In genomic region chr16:29579787-29580176, GRCm38 (mm10) we compare ENCODE assay signal across 8 mouse cellular contexts. TPM values are rescaled to one million over a fixed set of nuclear protein-coding genes. Genes with fewer than 3 reads are reported as not detected.
A peak's percentile ranks its signal among the peaks of the same experiment; 100 is the strongest.
DNase-seq lines count a peak whose midpoint lies in the region; ATAC-seq and TF ChIP-seq lines count a peak whose summit lies in the region.

No protein-coding gene starts in this region.

- peak overlapping the region; percentile 89 for H3K4me3 ChIP-seq in spleen, adult 2 months (ENCODE audit: extremely low read depth, insufficient read depth, insufficient read length)
- H3K4me3 ChIP-seq in liver, embryonic 11.5 days (ENCODE audit: low read depth, low read length), result peak overlapping the region; percentile 66
- H3K4me3 ChIP-seq in stomach, embryonic 16.5 days (replicated peaks; ENCODE audit: low read length), result peak overlapping the region; percentile 87

- no peaks in the 10 kb centered on the region for H3K27me3 ChIP-seq in spleen, adult 2 months (ENCODE audit: control insufficient read depth, insufficient read depth, low read length)
- no peaks in the 10 kb centered on the region for H3K27me3 ChIP-seq in liver, embryonic 11.5 days (replicated peaks; ENCODE audit: control insufficient read depth, insufficient read depth, low read length)
- H3K27me3 ChIP-seq in stomach, embryonic 16.5 days (ENCODE audit: control insufficient read depth, insufficient read depth, low read length), result no peaks in the 10 kb centered on the region

- H3K36me3 ChIP-seq in spleen, adult 2 months (ENCODE audit: control insufficient read depth, insufficient read depth, low read length), result no peaks in the 10 kb centered on the region
- H3K36me3 ChIP-seq in liver, embryonic 11.5 days (ENCODE audit: control insufficient read depth, insufficient read depth, low read length), result no peaks in the 10 kb centered on the region
- H3K36me3 ChIP-seq in stomach, embryonic 16.5 days (ENCODE audit: control insufficient read depth, insufficient read depth, low read length), result no peaks in the 10 kb centered on the region

- no peaks in the 10 kb centered on the region for H3K9me3 ChIP-seq in liver, embryonic 11.5 days (ENCODE audit: control insufficient read depth, low read length)
- H3K9me3 ChIP-seq in stomach, embryonic 16.5 days (replicated peaks; ENCODE audit: control insufficient read depth, low read length), result no peaks in the 10 kb centered on the region

- TF ChIP-seq POLR2A in spleen, adult 2 months (IDR thresholded peaks at IDR 0.05; ENCODE audit: low read depth, low read length), result no peak

- H3K4me1 ChIP-seq in spleen, adult 2 months (ENCODE audit: control insufficient read depth, insufficient read depth, insufficient read length), result peaks cover 3% of the 10 kb centered on the region
- peaks cover 4% of the 10 kb centered on the region for H3K4me1 ChIP-seq in liver, embryonic 11.5 days (replicated peaks; ENCODE audit: control insufficient read depth, insufficient read depth, low read length)
- peaks cover 4% of the 10 kb centered on the region for H3K4me1 ChIP-seq in stomach, embryonic 16.5 days (ENCODE audit: control insufficient read depth, insufficient read depth, low read length)

- WGBS in spleen, adult 2 months, result 6% methylated on average over 12 of the region's 12 CpGs
- WGBS in liver, embryonic 11.5 days, result 7% methylated on average over 12 of the region's 12 CpGs
- 6% methylated on average over 12 of the region's 12 CpGs for WGBS in stomach, embryonic 16.5 days

- DNase-seq in cerebellum, adult 11-12 months, result peak; percentile 18
- DNase-seq in cerebellum, postnatal 10 days, result no peak
- DNase-seq in spleen, adult 2 months (ENCODE audit: low read depth in 1 of 2, low spot score in 2 of 2), result no peak
- no peak for DNase-seq in spleen, adult 12 weeks (ENCODE audit: low spot score)
- no peak for DNase-seq in liver, embryonic 11.5 days (ENCODE audit: low spot score)
- no peak for DNase-seq in adrenal gland, adult 8-10 months

- H3K9ac ChIP-seq in liver, embryonic 11.5 days (ENCODE audit: low read depth, low read length), result peak overlapping the region; percentile 90
- peak overlapping the region; percentile 91 for H3K9ac ChIP-seq in stomach, embryonic 16.5 days (ENCODE audit: low read length)

- peak; percentile 6; the same call in 1 of the 2 replicates for ATAC-seq in granulocyte monocyte progenitor cell, adult 5-6 weeks (replicated peaks; ENCODE audit: poor library complexity, severe bottlenecking)
- peak; percentile 30 for ATAC-seq in liver, embryonic 11.5 days (replicated peaks; ENCODE audit: low FRiP score)
- no peak for ATAC-seq in stomach, embryonic 16.5 days (ENCODE audit: insufficient read depth, low FRiP score)

- H3K4me2 ChIP-seq in liver, embryonic 11.5 days, result peak overlapping the region; percentile 79
- peak overlapping the region; percentile 93 for H3K4me2 ChIP-seq in stomach, embryonic 16.5 days (ENCODE audit: low read depth, low read length)

- TF ChIP-seq CTCF in spleen, adult 2 months (IDR thresholded peaks at IDR 0.05; ENCODE audit: extremely low read depth, insufficient read depth, insufficient read length, insufficient replicate concordance), result no peak

- no peak overlapping the region for H3K27ac ChIP-seq in spleen, adult 2 months (ENCODE audit: insufficient read depth, low read length)
- H3K27ac ChIP-seq in liver, embryonic 11.5 days (ENCODE audit: low read depth, low read length), result no peak overlapping the region
- H3K27ac ChIP-seq in stomach, embryonic 16.5 days (ENCODE audit: low read length), result no peak overlapping the region

RNA-seq across cellular contexts. Expression of gene Opa1, which starts 0.6 kb away (rescaled TPM):
- polyA plus RNA-seq in spleen, adult 2 months (2012; rRNA removed), result 4.3 and 5.5 TPM in 2 replicates
- 35.6 and 35.8 TPM in 2 replicates for total RNA-seq in granulocyte monocyte progenitor cell, adult 5-6 weeks (2014; fragmentation: Nextera tagmentation)
- 75.5 and 83.8 TPM in 2 replicates for total RNA-seq in granulocyte monocyte progenitor cell, adult 5-6 weeks (2017)
- polyA plus RNA-seq in liver, embryonic 11.5 days (2014; fragmentation: Nextera tagmentation; extraction: Ambion mirVana), result 48.3 and 51.7 TPM in 2 replicates
- 30.4 and 33.7 TPM in 2 replicates for polyA plus RNA-seq in stomach, embryonic 16.5 days (2015; fragmentation: Nextera tagmentation; extraction: Ambion mirVana)
- 10 to 100 TPM; 76.1 to 85.5 (median 81.6) TPM for total RNA-seq in adrenal gland, adult 8-10 months (2022)

RNA-seq across cellular contexts. Expression of gene Atp13a4, which starts 35.1 kb away (rescaled TPM):
- not detected in 2 replicates for polyA plus RNA-seq in spleen, adult 2 months (2012; rRNA removed)
- not detected in 2 replicates for total RNA-seq in granulocyte monocyte progenitor cell, adult 5-6 weeks (2014; fragmentation: Nextera tagmentation)
- total RNA-seq in granulocyte monocyte progenitor cell, adult 5-6 weeks (2017), result not detected in 2 replicates
- 0.14 TPM in 2 replicates for polyA plus RNA-seq in liver, embryonic 11.5 days (2014; fragmentation: Nextera tagmentation; extraction: Ambion mirVana)
- polyA plus RNA-seq in stomach, embryonic 16.5 days (2015; fragmentation: Nextera tagmentation; extraction: Ambion mirVana), result 0.18 and 1.7 TPM in 2 replicates
- not detected for total RNA-seq in adrenal gland, adult 8-10 months (2022)
